Mouse (Mus musculus): ENCODE measurements around the gene Zfp961. TPM values are rescaled to one million over a fixed set of nuclear protein-coding genes. Genes with fewer than 3 reads are reported as not detected.

Zfp961 gene
- total RNA-seq, 2 experiments from 2014 or later = 9.1 to 15.8 TPM

- no peak for ATAC-seq (replicated peaks; ENCODE audit: low FRiP score, poor library complexity, severe bottlenecking)
Observed at GRCm38 (mm10) chr8:71954666-71955065, 3.8 kb downstream of the Zfp961 start.

- ATAC-seq (replicated peaks; ENCODE audit: low FRiP score, poor library complexity, severe bottlenecking) = no peak
Observed at GRCm38 (mm10) chr8:71960483-71960882, 9.6 kb downstream of the Zfp961 start.

- no peak for ATAC-seq (replicated peaks; ENCODE audit: low FRiP score, poor library complexity, severe bottlenecking)
Observed at GRCm38 (mm10) chr8:71961796-71962195, 11.0 kb downstream of the Zfp961 start.

- ATAC-seq (replicated peaks; ENCODE audit: low FRiP score, poor library complexity, severe bottlenecking) = no peak
Observed at GRCm38 (mm10) chr8:71964051-71964450, 13.2 kb downstream of the Zfp961 start.

GRCm38 (mm10) chr8:71965166-71965565 is 14.3 kb downstream of the Zfp961 start:
- ATAC-seq (replicated peaks; ENCODE audit: low FRiP score, poor library complexity, severe bottlenecking) = no peak

- no peak for ATAC-seq (replicated peaks; ENCODE audit: low FRiP score, poor library complexity, severe bottlenecking)
Observed at GRCm38 (mm10) chr8:71966411-71966810, 15.6 kb downstream of the Zfp961 start.

- ATAC-seq (replicated peaks; ENCODE audit: low FRiP score, poor library complexity, severe bottlenecking) = no peak
Observed at GRCm38 (mm10) chr8:71967261-71967660, 16.4 kb downstream of the Zfp961 start.

- ATAC-seq (replicated peaks; ENCODE audit: low FRiP score, poor library complexity, severe bottlenecking) = no peak
Observed at GRCm38 (mm10) chr8:71968100-71968499, 17.3 kb downstream of the Zfp961 start.

GRCm38 (mm10) chr8:71968636-71969035 is 17.8 kb downstream of the Zfp961 start:
- ATAC-seq (replicated peaks; ENCODE audit: low FRiP score, poor library complexity, severe bottlenecking) = no peak

GRCm38 (mm10) chr8:71971945-71972344 is 21.1 kb downstream of the Zfp961 start:
- ATAC-seq (replicated peaks; ENCODE audit: low FRiP score, poor library complexity, severe bottlenecking) = peak; percentile 70

GRCm38 (mm10) chr8:71974211-71974610 is 23.4 kb downstream of the Zfp961 start:
- no peak for ATAC-seq (replicated peaks; ENCODE audit: low FRiP score, poor library complexity, severe bottlenecking)

GRCm38 (mm10) chr8:71981032-71981431 is 30.2 kb downstream of the Zfp961 start:
- ATAC-seq (replicated peaks; ENCODE audit: low FRiP score, poor library complexity, severe bottlenecking) = no peak

GRCm38 (mm10) chr8:71981456-71981855 is 30.6 kb downstream of the Zfp961 start:
- ATAC-seq (replicated peaks; ENCODE audit: low FRiP score, poor library complexity, severe bottlenecking) = no peak

- no peak for ATAC-seq (replicated peaks; ENCODE audit: low FRiP score, poor library complexity, severe bottlenecking)
Observed at GRCm38 (mm10) chr8:71984601-71985000, 33.8 kb downstream of the Zfp961 start.

GRCm38 (mm10) chr8:71988110-71988866 is 37.5 kb downstream of the Zfp961 start:
- no peak for ATAC-seq (replicated peaks; ENCODE audit: low FRiP score, poor library complexity, severe bottlenecking)

- no peak for ATAC-seq (replicated peaks; ENCODE audit: low FRiP score, poor library complexity, severe bottlenecking)
Observed at GRCm38 (mm10) chr8:71988867-71989599, 38.2 kb downstream of the Zfp961 start.

GRCm38 (mm10) chr8:71999434-71999833 is 48.6 kb downstream of the Zfp961 start:
- no peak for ATAC-seq (replicated peaks; ENCODE audit: low FRiP score, poor library complexity, severe bottlenecking)

- ATAC-seq (replicated peaks; ENCODE audit: low FRiP score, poor library complexity, severe bottlenecking) = no peak
Observed at GRCm38 (mm10) chr8:72000223-72000622, 49.4 kb downstream of the Zfp961 start.

- no peak for ATAC-seq (replicated peaks; ENCODE audit: low FRiP score, poor library complexity, severe bottlenecking)
Observed at GRCm38 (mm10) chr8:72002942-72003341, 52.1 kb downstream of the Zfp961 start.

- no peak for ATAC-seq (replicated peaks; ENCODE audit: low FRiP score, poor library complexity, severe bottlenecking)
Observed at GRCm38 (mm10) chr8:72005912-72006311, 55.1 kb downstream of the Zfp961 start.

- no peak for ATAC-seq (replicated peaks; ENCODE audit: low FRiP score, poor library complexity, severe bottlenecking)
Observed at GRCm38 (mm10) chr8:72006763-72007162, 55.9 kb downstream of the Zfp961 start.

All from erythroblast, adult 5-6 weeks (primary cell).